Mouse (Mus musculus): Measurements from ENCODE around the gene Ranbp6. TPM values are rescaled to one million over a fixed set of nuclear protein-coding genes. Genes with fewer than 3 reads are reported as not detected.

The Ranbp6 gene
- polyA plus RNA-seq, 1 experiment = 9.9 TPM

- Histone ChIP-seq H3K27me3 (ENCODE audit: control insufficient read depth, insufficient read depth, low read length, poor library complexity, severe bottlenecking) (no peaks in the 10 kb centered on the region), H3K36me3 (ENCODE audit: control insufficient read depth, insufficient read depth, low read length, poor library complexity, severe bottlenecking) (no peaks in the 10 kb centered on the region), H3K9me3 (replicated peaks; ENCODE audit: control insufficient read depth, insufficient read depth, low read length, poor library complexity, severe bottlenecking) (no peaks in the 10 kb centered on the region), H3K9ac (ENCODE audit: low read depth, poor library complexity, severe bottlenecking) (no peak overlapping the region), H3K4me1 (ENCODE audit: control insufficient read depth, insufficient read depth, low read length) (no peaks in the 10 kb centered on the region), H3K27ac (ENCODE audit: insufficient read depth, low read length) (no peak overlapping the region), H3K4me3 (ENCODE audit: low read depth, low read length) (no peak overlapping the region)
- TF ChIP-seq POLR2A (IDR thresholded peaks at IDR 0.05; ENCODE audit: insufficient read depth, low read length) = no peak
- peak; percentile 79 for TF ChIP-seq CTCF (IDR thresholded peaks at IDR 0.05; ENCODE audit: low read depth, low read length)
Observed at GRCm38 (mm10) chr19:29824034-29824700, 11.4 kb upstream of the Ranbp6 start.

DNA sequence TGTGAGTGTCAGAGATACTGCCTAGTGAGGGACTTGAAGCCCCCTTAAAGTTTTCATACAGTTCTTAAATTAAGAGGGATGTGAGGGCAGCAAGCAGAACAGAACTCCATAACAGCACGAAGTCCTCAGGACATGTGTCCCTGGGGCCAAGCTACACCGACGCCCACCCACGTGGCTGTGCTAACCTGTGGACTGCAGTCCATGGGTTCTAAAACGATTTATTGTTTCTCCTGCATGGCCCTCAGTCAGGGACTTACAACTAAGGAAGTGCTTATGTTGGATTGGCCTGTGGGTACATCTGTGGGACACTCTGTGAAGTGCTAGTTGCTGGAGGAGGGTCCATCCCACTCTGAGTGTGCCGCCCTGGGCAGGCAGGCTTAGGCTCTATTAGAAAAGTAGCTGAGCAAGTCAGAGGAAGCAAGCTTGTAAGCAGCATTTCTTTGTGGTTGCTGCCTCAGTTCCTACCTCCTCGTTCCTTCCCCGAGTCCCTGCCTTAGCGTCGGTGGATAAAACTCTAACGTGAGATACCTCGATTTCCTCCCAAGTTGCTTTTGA, 10.8 kb upstream of the Ranbp6 start:
- Histone ChIP-seq H3K36me3 (ENCODE audit: control insufficient read depth, insufficient read depth, low read length, poor library complexity, severe bottlenecking) (no peaks in the 10 kb centered on the region), H3K27ac (ENCODE audit: insufficient read depth, low read length) (no peak overlapping the region), H3K4me3 (ENCODE audit: low read depth, low read length) (no peak overlapping the region), H3K9me3 (replicated peaks; ENCODE audit: control insufficient read depth, insufficient read depth, low read length, poor library complexity, severe bottlenecking) (no peaks in the 10 kb centered on the region), H3K9ac (ENCODE audit: low read depth, poor library complexity, severe bottlenecking) (no peak overlapping the region), H3K4me1 (ENCODE audit: control insufficient read depth, insufficient read depth, low read length) (no peaks in the 10 kb centered on the region), H3K27me3 (ENCODE audit: control insufficient read depth, insufficient read depth, low read length, poor library complexity, severe bottlenecking) (no peaks in the 10 kb centered on the region)
- no peak for TF ChIP-seq POLR2A (IDR thresholded peaks at IDR 0.05; ENCODE audit: insufficient read depth, low read length)
- TF ChIP-seq EP300 (IDR thresholded peaks at IDR 0.05; ENCODE audit: insufficient read depth, low read depth, low read length) = no peak
- no peak for TF ChIP-seq CTCF (IDR thresholded peaks at IDR 0.05; ENCODE audit: low read depth, low read length)

GRCm38 (mm10) chr19:29820966-29821365, 8.2 kb upstream of the Ranbp6 start:
- H3K4me1 ChIP-seq (ENCODE audit: control insufficient read depth, insufficient read depth, low read length) = no peaks in the 10 kb centered on the region
- no peak overlapping the region for H3K9ac ChIP-seq (ENCODE audit: low read depth, poor library complexity, severe bottlenecking)
- TF ChIP-seq CTCF (IDR thresholded peaks at IDR 0.05; ENCODE audit: low read depth, low read length) (no peak), POLR2A (IDR thresholded peaks at IDR 0.05; ENCODE audit: insufficient read depth, low read length) (no peak), EP300 (IDR thresholded peaks at IDR 0.05; ENCODE audit: insufficient read depth, low read depth, low read length) (no peak)
- H3K9me3 ChIP-seq (replicated peaks; ENCODE audit: control insufficient read depth, insufficient read depth, low read length, poor library complexity, severe bottlenecking) = no peaks in the 10 kb centered on the region
- no peaks in the 10 kb centered on the region for H3K36me3 ChIP-seq (ENCODE audit: control insufficient read depth, insufficient read depth, low read length, poor library complexity, severe bottlenecking)
- H3K4me3 ChIP-seq (ENCODE audit: low read depth, low read length) = no peak overlapping the region
- no peaks in the 10 kb centered on the region for H3K27me3 ChIP-seq (ENCODE audit: control insufficient read depth, insufficient read depth, low read length, poor library complexity, severe bottlenecking)
- H3K27ac ChIP-seq (ENCODE audit: insufficient read depth, low read length) = no peak overlapping the region

GRCm38 (mm10) chr19:29810022-29810421, 2.8 kb downstream of the Ranbp6 start:
- Histone ChIP-seq H3K4me3 (ENCODE audit: low read depth, low read length) (no peak overlapping the region), H3K9me3 (replicated peaks; ENCODE audit: control insufficient read depth, insufficient read depth, low read length, poor library complexity, severe bottlenecking) (no peaks in the 10 kb centered on the region), H3K9ac (ENCODE audit: low read depth, poor library complexity, severe bottlenecking) (no peak overlapping the region), H3K27ac (ENCODE audit: insufficient read depth, low read length) (no peak overlapping the region), H3K36me3 (ENCODE audit: control insufficient read depth, insufficient read depth, low read length, poor library complexity, severe bottlenecking) (peaks cover 4% of the 10 kb centered on the region; the same call in 1 of the 2 replicates), H3K4me1 (ENCODE audit: control insufficient read depth, insufficient read depth, low read length) (no peaks in the 10 kb centered on the region), H3K27me3 (ENCODE audit: control insufficient read depth, insufficient read depth, low read length, poor library complexity, severe bottlenecking) (no peaks in the 10 kb centered on the region)
- no peak for TF ChIP-seq CTCF (IDR thresholded peaks at IDR 0.05; ENCODE audit: low read depth, low read length)

DNA sequence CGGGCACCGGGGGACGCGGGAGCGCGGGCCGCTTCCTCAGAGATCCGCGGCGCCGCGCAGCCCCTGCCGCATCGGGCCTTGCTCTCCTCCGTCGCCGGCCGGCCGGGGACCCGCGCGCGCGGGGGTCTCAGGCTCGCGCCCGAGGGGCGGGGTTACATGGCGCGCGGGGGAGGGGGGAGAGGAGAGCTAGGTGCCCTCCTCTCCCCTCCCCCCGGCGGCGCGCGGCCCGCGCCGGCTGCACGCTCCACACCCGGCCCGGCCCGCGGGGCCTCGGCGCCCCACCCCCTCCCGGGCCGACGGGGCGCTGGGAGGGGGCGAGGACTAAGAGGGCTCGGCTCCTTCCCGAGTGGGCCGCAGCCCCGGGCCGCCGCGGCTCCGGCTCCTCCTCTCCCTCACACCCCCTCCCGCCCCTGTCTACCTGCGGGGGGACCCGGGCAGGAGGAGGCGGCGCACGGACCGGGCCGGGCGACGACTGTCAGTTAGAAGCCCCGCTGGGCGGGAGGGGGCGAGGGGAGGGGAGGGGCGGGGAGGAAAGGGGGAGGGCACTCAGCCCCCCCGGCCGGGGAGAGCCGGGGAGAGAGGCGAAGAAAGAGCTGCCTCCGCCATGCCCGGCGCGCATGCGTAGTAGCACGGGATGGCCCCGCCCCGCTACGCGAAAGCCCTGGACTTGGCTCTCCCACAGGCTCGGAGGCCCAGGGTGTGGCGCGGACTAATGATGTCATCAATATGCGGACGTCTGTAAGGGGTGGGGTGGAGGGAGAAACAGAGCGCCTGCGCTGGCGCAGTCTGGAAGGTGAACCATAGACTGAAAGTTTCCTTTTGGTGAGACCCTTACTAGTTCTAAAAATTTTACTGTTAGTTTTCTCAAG, 6.6 kb downstream of the Ranbp6 start, which contains the start of gene 9930021J03Rik:
TSS of gene 9930021J03Rik (minus strand) at position 73 of the 869 bp plus-strand sequence.
- H3K27ac ChIP-seq (ENCODE audit: insufficient read depth, low read length) = no peak within 1 kb of the TSS
- H3K4me3 ChIP-seq (ENCODE audit: low read depth, low read length) = peak within 1 kb of the TSS; percentile 94
- H3K9ac ChIP-seq (ENCODE audit: low read depth, poor library complexity, severe bottlenecking) = peak within 1 kb of the TSS; percentile 94
- H3K9me3 ChIP-seq (replicated peaks; ENCODE audit: control insufficient read depth, insufficient read depth, low read length, poor library complexity, severe bottlenecking) = no peaks in the 10 kb centered on the region
- H3K4me1 ChIP-seq (ENCODE audit: control insufficient read depth, insufficient read depth, low read length) = no peaks in the 10 kb centered on the region
- TF ChIP-seq EP300 (IDR thresholded peaks at IDR 0.05; ENCODE audit: insufficient read depth, low read depth, low read length) (0 out of 2 replicates have a peak, but pooled peaks have one; percentile 14), CTCF (IDR thresholded peaks at IDR 0.05; ENCODE audit: low read depth, low read length) (no peak), POLR2A (IDR thresholded peaks at IDR 0.05; ENCODE audit: insufficient read depth, low read length) (peak; percentile 70)
- H3K27me3 ChIP-seq (ENCODE audit: control insufficient read depth, insufficient read depth, low read length, poor library complexity, severe bottlenecking) = no peaks in the 10 kb centered on the region
- H3K36me3 ChIP-seq (ENCODE audit: control insufficient read depth, insufficient read depth, low read length, poor library complexity, severe bottlenecking) = peaks cover 4% of the 10 kb centered on the region; the same call in 1 of the 2 replicates
